Mouse (Mus musculus) lung, postnatal 0 days (tissue): ENCODE measurements at regions not wholly inside any gene's neighbourhood (a gene's known extent, or its start where the extent isn't known, plus 50 kb on each side); places are given as distances from the start of the nearest gene placed in this dataset.

ENCODE experiments used
- CTCF ChIP-seq: IDR thresholded peaks from 2 replicates; pipeline ENCODE4 v1.5.1; 2016; ENCODE audit warnings: antibody characterized with exemption, mild to moderate bottlenecking
- EP300 ChIP-seq: IDR thresholded peaks from 2 replicates; pipeline ENCODE4 v1.6.1; 2016; ENCODE audit warnings: antibody characterized with exemption, mild to moderate bottlenecking, control low read depth

DNA sequence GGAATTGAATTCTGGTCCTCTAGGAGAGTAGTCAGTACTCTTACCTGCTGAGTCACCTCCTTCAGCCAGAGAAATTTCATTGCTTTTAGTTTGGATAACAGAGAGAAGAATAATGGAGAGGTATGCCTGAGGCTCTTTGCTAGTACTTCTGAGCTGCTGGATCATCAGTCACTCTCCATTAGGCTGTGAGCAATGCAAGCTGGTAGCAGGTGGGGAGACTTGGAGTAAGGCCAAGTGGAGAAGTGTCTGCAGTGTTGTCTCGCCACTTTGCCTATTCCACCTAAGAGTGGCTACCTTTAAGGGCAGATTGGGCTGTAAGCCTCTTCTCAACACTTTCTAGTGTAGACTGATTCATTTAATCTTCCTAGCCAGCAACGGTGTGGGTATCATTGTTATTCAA, 81.6 kb upstream of the Map1b start:
- no peak for TF ChIP-seq CTCF
- TF ChIP-seq EP300 = no peak
